Mouse (Mus musculus) liver, postnatal 0 days (tissue): ENCODE measurements around the gene Gpr171. TPM values are rescaled to one million over a fixed set of nuclear protein-coding genes. Genes with fewer than 3 reads are reported as not detected.
A peak's percentile ranks its signal among the peaks of the same experiment; 100 is the strongest.

Experiments used
- ATAC-seq: fragments of 200-750 bp; cut with Nextera tagmentation; 2 replicates; pipeline ENCODE4 v1.8.0; 2017; ENCODE audit warnings: mild to moderate bottlenecking, moderate library complexity
- DNase-seq: peaks from one replicate; pipeline ENCODE4 v3.0.0-alpha.2; 2016
- H3K27ac ChIP-seq: fragments of 300-500 bp; sonication (generic); 2 replicates; pipeline ENCODE4 v1.5.1; 2014; ENCODE audit warnings: antibody characterized with exemption, moderate library complexity, mild to moderate bottlenecking, low read depth
- H3K27me3 ChIP-seq: fragments of 300-500 bp; sonication (generic); 2 replicates; pipeline ENCODE4 v1.6.1; 2014; ENCODE audit warnings: low read length, control low read depth, mixed read lengths; ENCODE audit not compliant: insufficient read depth
- H3K36me3 ChIP-seq: fragments of 300-500 bp; sonication (generic); replicated peaks from 2 replicates; pipeline ENCODE4 v1.6.1; 2014; ENCODE audit warnings: mild to moderate bottlenecking, control low read depth, low read length, moderate library complexity, mixed read lengths; ENCODE audit not compliant: insufficient read depth
- H3K4me1 ChIP-seq: fragments of 300-500 bp; sonication (generic); 2 replicates; pipeline ENCODE4 v1.6.1; 2014; ENCODE audit warnings: antibody characterized with exemption, mild to moderate bottlenecking, control low read depth; ENCODE audit not compliant: insufficient read depth
- H3K4me2 ChIP-seq: fragments of 300-500 bp; sonication (generic); 2 replicates; pipeline ENCODE4 v1.6.1; 2014; ENCODE audit warnings: low read depth, mild to moderate bottlenecking, low read length, moderate library complexity, mixed read lengths
- H3K4me3 ChIP-seq: fragments of 300-500 bp; sonication (generic); 2 replicates; pipeline ENCODE4 v1.5.1; 2014; ENCODE audit warnings: low read depth, low read length
- H3K9ac ChIP-seq: fragments of 300-500 bp; sonication (generic); replicated peaks from 2 replicates; pipeline ENCODE4 v1.6.1; 2014; ENCODE audit warnings: mild to moderate bottlenecking, moderate library complexity
- H3K9me3 ChIP-seq: fragments of 300-500 bp; sonication (generic); 2 replicates; pipeline ENCODE4 v1.6.1; 2016; ENCODE audit warnings: mild to moderate bottlenecking, control low read depth, low read length, mixed read lengths
- CTCF ChIP-seq: sonication (generic); IDR thresholded peaks from 2 replicates; pipeline ENCODE4 v1.5.1; 2016; ENCODE audit warnings: antibody characterized with exemption, low read depth
- EP300 ChIP-seq: IDR thresholded peaks from 2 replicates; pipeline ENCODE4 v1.6.1; 2016; ENCODE audit warnings: antibody characterized with exemption, low read depth, mild to moderate bottlenecking
- WGBS: fragments of 180-500 bp; shearing (Covaris S2); extraction: QIAGEN DNeasy Blood & Tissue Kit; methylation state at CpG from one replicate; pipeline ENCODE4 v1.1.7; 2014; ENCODE audit not compliant: insufficient replicate concordance; 5-methylcytosine and 5-hydroxymethylcytosine counted together
- polyA plus RNA-seq: library from polyadenylated mRNA; unstranded; fragments of >200 nt; fragmentation: Nextera tagmentation; extraction: Ambion mirVana; gene quantifications from 2 replicates; pipeline ENCODE4 v1.2.1, GENCODE M21; 2015

Gpr171 gene
- polyA plus RNA-seq, 1 experiment from 2014 or later = 2.1 TPM

DNA sequence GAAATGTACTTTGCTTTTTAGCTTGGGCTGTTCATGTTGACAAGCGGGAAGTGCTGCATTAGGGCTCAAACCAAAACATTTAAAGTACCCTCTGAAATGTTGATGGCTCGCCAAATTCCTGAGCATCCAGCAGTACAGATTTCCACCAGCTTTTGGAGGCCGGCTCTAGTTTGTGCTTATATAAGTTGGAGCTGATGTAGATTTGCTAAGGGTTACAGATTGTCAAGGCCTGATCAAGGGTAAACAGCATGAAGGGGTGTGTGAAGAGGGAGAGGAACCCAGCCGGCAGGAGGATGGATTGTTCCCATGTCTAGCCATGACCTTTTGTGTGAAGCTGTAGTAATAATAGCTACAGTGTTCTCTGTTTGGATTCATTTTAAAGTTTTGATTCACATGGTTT, 29.5 kb upstream of the Gpr171 start:
- Histone ChIP-seq H3K4me3 (no peak overlapping the region), H3K27ac (peak overlapping the region; percentile 79), H3K4me2 (0 out of 2 replicates have a peak overlapping the region, but pooled peaks have one; percentile 65), H3K9ac (no peak overlapping the region), H3K36me3 (no peaks in the 10 kb centered on the region), H3K4me1 (0 out of 2 replicates have a peak, but pooled peaks cover 4% of the 10 kb centered on the region), H3K27me3 (no peaks in the 10 kb centered on the region), H3K9me3 (no peaks in the 10 kb centered on the region)
- DNase-seq (no peak), ATAC-seq (no peak)
- WGBS = 53% methylated on average over 4 of the region's 4 CpGs
- TF ChIP-seq CTCF (no peak), EP300 (no peak)

DNA sequence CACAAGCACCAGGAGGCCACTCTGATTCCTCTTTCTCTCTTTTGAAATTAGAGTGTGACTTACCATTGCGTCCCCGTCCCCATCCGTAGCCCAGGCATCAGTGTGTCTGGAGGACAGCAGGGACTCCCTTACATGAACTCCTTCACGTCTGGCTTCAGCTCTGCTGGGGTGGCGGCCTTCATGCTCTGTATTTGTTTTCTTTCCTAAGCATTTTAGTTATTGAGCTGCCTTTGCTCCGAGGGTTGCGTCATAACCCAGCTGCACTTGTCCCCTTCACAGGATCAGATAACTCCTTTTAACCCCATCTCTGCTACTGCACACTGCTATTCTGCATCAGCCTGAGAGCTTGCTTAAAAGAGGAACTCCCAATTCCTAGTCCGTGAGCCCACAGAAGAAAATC, 28.8 kb upstream of the Gpr171 start:
- peaks cover 9% of the 10 kb centered on the region for H3K4me1 ChIP-seq
- H3K27me3 ChIP-seq = no peaks in the 10 kb centered on the region
- TF ChIP-seq EP300 (no peak), CTCF (no peak)
- H3K27ac ChIP-seq = peak overlapping the region; percentile 79
- DNase-seq (peak; percentile 64), ATAC-seq (peak; percentile 83)
- peak overlapping the region; percentile 56; the same call in 1 of the 2 replicates for H3K9ac ChIP-seq
- no peaks in the 10 kb centered on the region for H3K36me3 ChIP-seq
- H3K4me2 ChIP-seq = peak overlapping the region; percentile 65
- no peaks in the 10 kb centered on the region for H3K9me3 ChIP-seq
- H3K4me3 ChIP-seq = peak overlapping the region; percentile 43
- WGBS = 16% methylated on average over 8 of the region's 8 CpGs

DNA sequence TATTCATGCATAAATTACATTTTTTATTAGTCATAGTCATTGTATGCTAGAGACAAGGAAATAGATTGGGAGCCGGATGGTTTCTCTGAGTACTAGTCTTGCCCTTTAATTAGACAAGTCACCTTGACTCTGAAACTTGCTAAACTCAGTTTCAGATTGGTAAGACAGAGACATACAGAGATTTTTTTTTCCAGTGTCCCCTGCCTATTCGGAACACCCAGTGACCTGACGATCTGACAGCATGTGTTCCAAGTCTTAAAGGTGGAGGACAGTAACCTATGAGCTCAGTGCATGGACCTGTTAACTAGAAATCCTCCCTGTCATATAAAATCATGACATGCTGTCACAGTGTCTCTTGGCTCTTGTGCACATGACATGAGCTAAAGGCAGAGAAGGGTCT, 27.9 kb upstream of the Gpr171 start:
- DNase-seq (no peak), ATAC-seq (no peak)
- Histone ChIP-seq H3K4me3 (peak overlapping the region; percentile 43), H3K27ac (peak overlapping the region; percentile 40; the same call in 1 of the 2 replicates), H3K4me2 (peak overlapping the region; percentile 65), H3K27me3 (no peaks in the 10 kb centered on the region), H3K9me3 (no peaks in the 10 kb centered on the region), H3K36me3 (no peaks in the 10 kb centered on the region), H3K4me1 (peaks cover 15% of the 10 kb centered on the region), H3K9ac (no peak overlapping the region)
- TF ChIP-seq CTCF (no peak), EP300 (no peak)
- WGBS = 61% methylated on average over 3 of the region's 3 CpGs

- no peaks in the 10 kb centered on the region for H3K36me3 ChIP-seq
- no peak overlapping the region for H3K4me3 ChIP-seq
- ATAC-seq (no peak), DNase-seq (no peak)
- peak overlapping the region; percentile 65 for H3K4me2 ChIP-seq
- peaks cover 15% of the 10 kb centered on the region for H3K4me1 ChIP-seq
- TF ChIP-seq CTCF (no peak), EP300 (no peak)
- no peak overlapping the region for H3K27ac ChIP-seq
- no peak overlapping the region for H3K9ac ChIP-seq
- WGBS = 83% methylated on average over 20 of the region's 20 CpGs
- H3K9me3 ChIP-seq = no peaks in the 10 kb centered on the region
- H3K27me3 ChIP-seq = no peaks in the 10 kb centered on the region
These were observed 27.1 kb upstream of the Gpr171 start for GRCm38 (mm10) chr3:59128681-59129080.

DNA sequence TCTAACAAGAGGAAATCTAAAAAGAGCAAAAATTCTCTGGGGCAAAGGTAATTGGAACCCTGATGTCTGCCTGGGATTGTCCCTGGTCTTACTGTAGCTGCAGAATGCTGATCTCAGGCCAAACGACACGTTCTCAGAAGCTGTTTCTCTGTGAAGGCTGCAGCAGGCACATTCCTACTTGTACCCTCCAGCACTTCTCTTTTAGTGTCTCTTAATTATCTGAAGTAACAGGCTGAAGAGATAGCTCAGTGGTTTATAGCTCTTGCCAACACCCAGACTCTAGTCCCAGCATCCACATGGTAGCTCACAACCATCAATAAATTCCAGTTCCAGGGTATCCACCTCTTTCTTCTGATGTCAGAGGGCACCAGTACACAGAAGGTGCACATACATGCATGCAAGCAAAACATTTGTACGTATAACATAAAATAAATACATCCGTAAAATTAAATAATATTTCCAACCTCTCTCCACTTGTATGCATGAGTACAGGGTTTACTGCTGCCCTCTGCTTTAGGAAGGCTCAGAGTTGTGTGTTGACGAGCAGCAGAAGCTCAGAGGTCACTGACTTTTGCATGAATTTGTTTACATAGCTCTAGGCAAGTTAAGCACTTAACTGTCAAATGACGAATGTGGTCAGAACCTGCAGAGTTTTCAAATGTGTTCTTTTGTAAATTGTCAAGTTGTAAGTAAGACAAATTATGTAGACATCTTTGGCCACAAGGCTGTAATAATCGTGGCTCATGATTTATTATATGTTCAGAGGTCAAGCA, 24.3 kb upstream of the Gpr171 start:
- peaks cover 13% of the 10 kb centered on the region for H3K4me1 ChIP-seq
- no peak overlapping the region for H3K4me2 ChIP-seq
- no peak overlapping the region for H3K9ac ChIP-seq
- H3K9me3 ChIP-seq = no peaks in the 10 kb centered on the region
- 0 out of 2 replicates have a peak overlapping the region, but pooled peaks have one; percentile 34 for H3K27ac ChIP-seq
- no peaks in the 10 kb centered on the region for H3K36me3 ChIP-seq
- TF ChIP-seq CTCF (no peak), EP300 (no peak)
- no peaks in the 10 kb centered on the region for H3K27me3 ChIP-seq
- no peak for DNase-seq
- WGBS = 33% methylated on average over 7 of the region's 7 CpGs
- ATAC-seq = peak; percentile 59; the same call in 1 of the 2 replicates
- no peak overlapping the region for H3K4me3 ChIP-seq

- TF ChIP-seq EP300 = no peak
- no peak for TF ChIP-seq CTCF
- H3K4me1 ChIP-seq = peaks cover 13% of the 10 kb centered on the region
These were observed 23.4 kb upstream of the Gpr171 start for GRCm38 (mm10) chr3:59125022-59125421.

More at GRCm38 (mm10) chr3:59125022-59125421, 23.4 kb upstream of the Gpr171 start:
- no peak for ATAC-seq
- H3K4me2 ChIP-seq = no peak overlapping the region
- no peak overlapping the region for H3K27ac ChIP-seq
- no peaks in the 10 kb centered on the region for H3K36me3 ChIP-seq
- 55% methylated on average over 5 of the region's 5 CpGs for WGBS
- H3K9ac ChIP-seq = 0 out of 2 replicates have a peak overlapping the region, but pooled peaks have one; percentile 5
- H3K4me3 ChIP-seq = no peak overlapping the region
- DNase-seq = no peak
- H3K9me3 ChIP-seq = no peaks in the 10 kb centered on the region
- H3K27me3 ChIP-seq = no peaks in the 10 kb centered on the region
